Mouse (Mus musculus) C2C12 (cell line): ENCODE data around the gene Trim14.
A peak's percentile ranks its signal among the peaks of the same experiment; 100 is the strongest.

ENCODE experiments used
- CEBPB ChIP-seq: IDR thresholded peaks from one replicate; pipeline ENCODE4 v1.6.1; 2011; ENCODE audit warnings: low read depth, mild to moderate bottlenecking, control low read depth, moderate library complexity
- CTCF ChIP-seq: IDR thresholded peaks from one replicate; pipeline ENCODE4 v1.5.1; 2011; ENCODE audit not compliant: control insufficient read depth, insufficient read depth, insufficient read length
- MAX ChIP-seq: IDR thresholded peaks from one replicate; pipeline ENCODE4 v1.6.1; 2011; ENCODE audit warnings: mild to moderate bottlenecking, control low read depth
- MYOD1 ChIP-seq: IDR thresholded peaks from one replicate; pipeline ENCODE4 v1.6.1; 2011; ENCODE audit warnings: low read depth; ENCODE audit not compliant: control insufficient read depth, insufficient read length
- MYOG ChIP-seq: IDR thresholded peaks from one replicate; pipeline ENCODE4 v1.6.1; 2011; ENCODE audit not compliant: control insufficient read depth, insufficient read length; ENCODE audit errors: extremely low read depth
- USF1 ChIP-seq: IDR thresholded peaks from one replicate; pipeline ENCODE4 v1.6.1; 2011; ENCODE audit warnings: low read depth, mild to moderate bottlenecking, control low read depth, moderate library complexity

GRCm38 (mm10) chr4:46450519-46451131 lies 85.3 kb downstream of the Trim14 start, which contains the start of gene Anp32b:
- peak; percentile 66 for TF ChIP-seq CTCF
- peak; percentile 82 for TF ChIP-seq MAX
- TF ChIP-seq MYOD1 = no peak
- TF ChIP-seq MYOG = no peak
- no peak for TF ChIP-seq CEBPB
- no peak for TF ChIP-seq USF1
